Mouse (Mus musculus): ENCODE results near the gene Gpr45. TPM values are rescaled to one million over a fixed set of nuclear protein-coding genes. Genes with fewer than 3 reads are reported as not detected.
"Not testable (repeated sequence)": the region's sequence is repeated elsewhere in the genome, so short reads cannot be mapped to it uniquely, and the experiment has no call there.

The Gpr45 gene
- polyA plus RNA-seq, 1 experiment from 2014 or later = 10.3 TPM

GRCm38 (mm10) chr1:42953482-42953822 lies 780 bp downstream of the Gpr45 start:
- H3K9ac ChIP-seq (replicated peaks; ENCODE audit: low read length) = peak overlapping the region; percentile 87
- peak overlapping the region; percentile 77; the same call in 1 of the 2 replicates for H3K27ac ChIP-seq (ENCODE audit: low read length)
- ATAC-seq (ENCODE audit: low FRiP score, low TSS enrichment) = 0 out of 2 replicates have a peak, but pooled peaks have one; percentile 12
- H3K4me2 ChIP-seq (replicated peaks; ENCODE audit: low read depth, low read length) = peak overlapping the region; percentile 91
- peak overlapping the region; percentile 80 for H3K4me3 ChIP-seq (ENCODE audit: low read length)
- no peaks in the 10 kb centered on the region for H3K27me3 ChIP-seq (ENCODE audit: insufficient read depth, low read length)
- H3K36me3 ChIP-seq (ENCODE audit: insufficient read depth, low read length) = no peaks in the 10 kb centered on the region
- H3K4me1 ChIP-seq (ENCODE audit: insufficient read depth, low read length) = peaks cover 17% of the 10 kb centered on the region
- no peaks in the 10 kb centered on the region for H3K9me3 ChIP-seq (ENCODE audit: low read length)
- WGBS = 2% methylated on average over 16 of the region's 16 CpGs

GRCm38 (mm10) chr1:42956828-42957227 lies 4.2 kb downstream of the Gpr45 start:
- Histone ChIP-seq H3K36me3 (ENCODE audit: insufficient read depth, low read length) (no peaks in the 10 kb centered on the region), H3K27me3 (ENCODE audit: insufficient read depth, low read length) (no peaks in the 10 kb centered on the region), H3K9me3 (ENCODE audit: low read length) (no peaks in the 10 kb centered on the region), H3K4me3 (ENCODE audit: low read length) (no peak overlapping the region), H3K4me2 (replicated peaks; ENCODE audit: low read depth, low read length) (no peak overlapping the region), H3K27ac (ENCODE audit: low read length) (no peak overlapping the region), H3K4me1 (ENCODE audit: insufficient read depth, low read length) (no peaks in the 10 kb centered on the region), H3K9ac (replicated peaks; ENCODE audit: low read length) (no peak overlapping the region)
- whole genome bisulfite sequencing = 89% methylated on average over 1 of the region's 1 CpGs
- no peak for ATAC-seq (ENCODE audit: low FRiP score, low TSS enrichment)

- ATAC-seq (ENCODE audit: low FRiP score, low TSS enrichment) = peak; percentile 86
- no peaks in the 10 kb centered on the region for H3K36me3 ChIP-seq (ENCODE audit: insufficient read depth, low read length)
- 22% methylated on average over 8 of the region's 8 CpGs for WGBS
- H3K9ac ChIP-seq (replicated peaks; ENCODE audit: low read length) = no peak overlapping the region
- H3K27ac ChIP-seq (ENCODE audit: low read length) = no peak overlapping the region
- no peak overlapping the region for H3K4me3 ChIP-seq (ENCODE audit: low read length)
- no peaks in the 10 kb centered on the region for H3K4me1 ChIP-seq (ENCODE audit: insufficient read depth, low read length)
- no peak overlapping the region for H3K4me2 ChIP-seq (replicated peaks; ENCODE audit: low read depth, low read length)
- no peaks in the 10 kb centered on the region for H3K27me3 ChIP-seq (ENCODE audit: insufficient read depth, low read length)
- no peaks in the 10 kb centered on the region; the same call in 1 of the 2 replicates for H3K9me3 ChIP-seq (ENCODE audit: low read length)
These were observed 30.6 kb downstream of the Gpr45 start for GRCm38 (mm10) chr1:42983082-42983771.

- H3K9ac ChIP-seq (replicated peaks; ENCODE audit: low read length) = no peak overlapping the region
- 0 out of 2 replicates have a peak, but pooled peaks have one; percentile 31 for ATAC-seq (ENCODE audit: low FRiP score, low TSS enrichment)
- no peaks in the 10 kb centered on the region; the same call in 1 of the 2 replicates for H3K9me3 ChIP-seq (ENCODE audit: low read length)
- H3K4me2 ChIP-seq (replicated peaks; ENCODE audit: low read depth, low read length) = no peak overlapping the region
- H3K27me3 ChIP-seq (ENCODE audit: insufficient read depth, low read length) = no peaks in the 10 kb centered on the region
- no peak overlapping the region for H3K27ac ChIP-seq (ENCODE audit: low read length)
- 56% methylated on average over 3 of the region's 3 CpGs for WGBS
- H3K4me3 ChIP-seq (ENCODE audit: low read length) = no peak overlapping the region
- H3K36me3 ChIP-seq (ENCODE audit: insufficient read depth, low read length) = no peaks in the 10 kb centered on the region
- H3K4me1 ChIP-seq (ENCODE audit: insufficient read depth, low read length) = no peaks in the 10 kb centered on the region
These were observed 31.4 kb downstream of the Gpr45 start for GRCm38 (mm10) chr1:42984119-42984518.

GRCm38 (mm10) chr1:42988996-42989395 lies 36.3 kb downstream of the Gpr45 start:
- ATAC-seq (ENCODE audit: low FRiP score, low TSS enrichment) = no peak
- Histone ChIP-seq H3K4me1 (ENCODE audit: insufficient read depth, low read length) (no peaks in the 10 kb centered on the region), H3K4me2 (replicated peaks; ENCODE audit: low read depth, low read length) (no peak overlapping the region), H3K27me3 (ENCODE audit: insufficient read depth, low read length) (no peaks in the 10 kb centered on the region), H3K36me3 (ENCODE audit: insufficient read depth, low read length) (no peaks in the 10 kb centered on the region), H3K9me3 (ENCODE audit: low read length) (no peaks in the 10 kb centered on the region; the same call in 1 of the 2 replicates), H3K27ac (ENCODE audit: low read length) (no peak overlapping the region), H3K9ac (replicated peaks; ENCODE audit: low read length) (no peak overlapping the region), H3K4me3 (ENCODE audit: low read length) (no peak overlapping the region)
- 91% methylated on average over 2 of the region's 2 CpGs for WGBS

GRCm38 (mm10) chr1:43006051-43006514 lies 53.4 kb downstream of the Gpr45 start:
- Histone ChIP-seq H3K9ac (replicated peaks; ENCODE audit: low read length) (no peak overlapping the region), H3K4me1 (ENCODE audit: insufficient read depth, low read length) (peaks cover 8% of the 10 kb centered on the region), H3K9me3 (ENCODE audit: low read length) (no peaks in the 10 kb centered on the region), H3K36me3 (ENCODE audit: insufficient read depth, low read length) (no peaks in the 10 kb centered on the region), H3K4me2 (replicated peaks; ENCODE audit: low read depth, low read length) (peak overlapping the region; percentile 10; the same call in 1 of the 2 replicates), H3K4me3 (ENCODE audit: low read length) (no peak overlapping the region), H3K27me3 (ENCODE audit: insufficient read depth, low read length) (no peaks in the 10 kb centered on the region), H3K27ac (ENCODE audit: low read length) (no peak overlapping the region)
- 56% methylated on average over 13 of the region's 13 CpGs for WGBS
- no peak for ATAC-seq (ENCODE audit: low FRiP score, low TSS enrichment)

- H3K36me3 ChIP-seq (ENCODE audit: insufficient read depth, low read length) = no peaks in the 10 kb centered on the region
- peaks cover 8% of the 10 kb centered on the region for H3K4me1 ChIP-seq (ENCODE audit: insufficient read depth, low read length)
- WGBS = 80% methylated on average over 4 of the region's 4 CpGs
- H3K4me3 ChIP-seq (ENCODE audit: low read length) = no peak overlapping the region
- H3K27me3 ChIP-seq (ENCODE audit: insufficient read depth, low read length) = no peaks in the 10 kb centered on the region
- no peak overlapping the region for H3K9ac ChIP-seq (replicated peaks; ENCODE audit: low read length)
- H3K4me2 ChIP-seq (replicated peaks; ENCODE audit: low read depth, low read length) = no peak overlapping the region
- no peaks in the 10 kb centered on the region for H3K9me3 ChIP-seq (ENCODE audit: low read length)
- H3K27ac ChIP-seq (ENCODE audit: low read length) = no peak overlapping the region
- no peak for ATAC-seq (ENCODE audit: low FRiP score, low TSS enrichment)
These were observed 53.9 kb downstream of the Gpr45 start for GRCm38 (mm10) chr1:43006524-43006923.

GRCm38 (mm10) chr1:43010461-43010860 lies 57.8 kb downstream of the Gpr45 start:
- Histone ChIP-seq H3K36me3 (ENCODE audit: insufficient read depth, low read length) (no peaks in the 10 kb centered on the region), H3K4me3 (ENCODE audit: low read length) (no peak overlapping the region), H3K4me2 (replicated peaks; ENCODE audit: low read depth, low read length) (no peak overlapping the region), H3K9me3 (ENCODE audit: low read length) (no peaks in the 10 kb centered on the region), H3K27ac (ENCODE audit: low read length) (no peak overlapping the region), H3K4me1 (ENCODE audit: insufficient read depth, low read length) (peaks cover 8% of the 10 kb centered on the region), H3K9ac (replicated peaks; ENCODE audit: low read length) (no peak overlapping the region), H3K27me3 (ENCODE audit: insufficient read depth, low read length) (no peaks in the 10 kb centered on the region)
- ATAC-seq (ENCODE audit: low FRiP score, low TSS enrichment) = no peak
- 84% methylated on average over 4 of the region's 4 CpGs for WGBS

GRCm38 (mm10) chr1:43015153-43015685 lies 62.5 kb downstream of the Gpr45 start:
- not testable (repeated sequence) for H3K4me1 ChIP-seq (ENCODE audit: insufficient read depth, low read length); H3K27me3 ChIP-seq (ENCODE audit: insufficient read depth, low read length); H3K27ac ChIP-seq (ENCODE audit: low read length); H3K9me3 ChIP-seq (ENCODE audit: low read length); H3K4me3 ChIP-seq (ENCODE audit: low read length); H3K4me2 ChIP-seq (replicated peaks; ENCODE audit: low read depth, low read length); H3K36me3 ChIP-seq (ENCODE audit: insufficient read depth, low read length); H3K9ac ChIP-seq (replicated peaks; ENCODE audit: low read length)
- 63% methylated on average over 7 of the region's 7 CpGs for WGBS
- peak; percentile 57; the same call in 1 of the 2 replicates for ATAC-seq (ENCODE audit: low FRiP score, low TSS enrichment)

- no peaks in the 10 kb centered on the region for H3K4me1 ChIP-seq (ENCODE audit: insufficient read depth, low read length)
- H3K4me3 ChIP-seq (ENCODE audit: low read length) = no peak overlapping the region
- no peak overlapping the region for H3K4me2 ChIP-seq (replicated peaks; ENCODE audit: low read depth, low read length)
- no peaks in the 10 kb centered on the region for H3K36me3 ChIP-seq (ENCODE audit: insufficient read depth, low read length)
- no peaks in the 10 kb centered on the region for H3K27me3 ChIP-seq (ENCODE audit: insufficient read depth, low read length)
- no peak overlapping the region for H3K9ac ChIP-seq (replicated peaks; ENCODE audit: low read length)
- 86% methylated on average over 7 of the region's 7 CpGs for WGBS
- H3K27ac ChIP-seq (ENCODE audit: low read length) = no peak overlapping the region
- ATAC-seq (ENCODE audit: low FRiP score, low TSS enrichment) = no peak
- H3K9me3 ChIP-seq (ENCODE audit: low read length) = no peaks in the 10 kb centered on the region
These were observed 83.3 kb downstream of the Gpr45 start for GRCm38 (mm10) chr1:43036014-43036413.

All from kidney, embryonic 16.5 days (tissue).